Mouse (Mus musculus) MEL (cell line): ENCODE measurements around the gene Lrpap1. TPM values are rescaled to one million over a fixed set of nuclear protein-coding genes. Genes with fewer than 3 reads are reported as not detected.

Experiments
- DNase-seq: peaks from one replicate; pipeline ENCODE4 v3.0.0; 2011; ENCODE audit warnings: low read depth, low spot score
- H3K27ac ChIP-seq: 2 replicates; pipeline ENCODE4 v1.5.1; 2012; ENCODE audit warnings: low read depth, mild to moderate bottlenecking, control low read depth, low read length, moderate library complexity; ENCODE audit not compliant: control insufficient read depth
- H3K27me3 ChIP-seq, 2 experiments: fragments of 150-350 bp in 1 of 2; sonication (generic) in 1 of 2; 2 replicates each; pipeline ENCODE4 v1.6.1; 2012; ENCODE audit warnings: low read length in 2 of 2, mild to moderate bottlenecking in 2 of 2, improper control_type of control experiment in 1 of 2, moderate library complexity in 1 of 2; ENCODE audit not compliant: insufficient read depth in 2 of 2, control insufficient read depth in 1 of 2
- H3K36me3 ChIP-seq, 2 experiments: 2 replicates each; pipeline ENCODE4 v1.6.1; 2012 to 2014; ENCODE audit warnings: low read length in 2 of 2, improper control_type of control experiment in 1 of 2, inconsistent platforms in 1 of 2, mild to moderate bottlenecking in 1 of 2; ENCODE audit not compliant: insufficient read depth in 2 of 2, control insufficient read depth in 1 of 2
- H3K4me1 ChIP-seq, 2 experiments: fragments of 150-350 bp in 1 of 2; sonication (generic) in 1 of 2; 2 replicates each; pipeline ENCODE4 v1.6.1; 2012; ENCODE audit warnings: low read length in 2 of 2, improper control_type of control experiment in 1 of 2, mild to moderate bottlenecking in 1 of 2; ENCODE audit not compliant: insufficient read depth in 2 of 2, control insufficient read depth in 1 of 2
- H3K4me3 ChIP-seq, 2 experiments: fragments of 150-350 bp in 1 of 2; sonication (generic) in 1 of 2; 2 replicates each; pipeline ENCODE4 v1.5.1; 2012; ENCODE audit warnings: low read depth in 2 of 2, low read length in 2 of 2, mild to moderate bottlenecking in 2 of 2, moderate library complexity in 2 of 2, control low read depth in 1 of 2, improper control_type of control experiment in 1 of 2; ENCODE audit not compliant: control insufficient read depth in 1 of 2, insufficient read depth in 1 of 2
- H3K79me2 ChIP-seq: 2 replicates; pipeline ENCODE4 v1.6.1; 2012; ENCODE audit warnings: mild to moderate bottlenecking, low read length, moderate library complexity; ENCODE audit not compliant: control insufficient read depth, poor library complexity, insufficient read depth
- H3K9ac ChIP-seq: 2 replicates; pipeline ENCODE4 v1.6.1; 2012; ENCODE audit warnings: low read depth, mild to moderate bottlenecking, control low read depth, low read length, moderate library complexity; ENCODE audit not compliant: control insufficient read depth, poor library complexity, severe bottlenecking
- H3K9me3 ChIP-seq: fragments of 150-350 bp; sonication (generic); replicated peaks from 2 replicates; pipeline ENCODE4 v1.6.1; 2012; ENCODE audit warnings: mild to moderate bottlenecking, low read length, improper control_type of control experiment, moderate library complexity; ENCODE audit not compliant: insufficient read depth
- BHLHE40 ChIP-seq: IDR thresholded peaks from 2 replicates; pipeline ENCODE4 v1.6.1; 2012; ENCODE audit warnings: low read depth, mild to moderate bottlenecking, inconsistent platforms, low read length, improper control_type of control experiment, borderline replicate concordance
- CTCF ChIP-seq, 3 experiments: IDR thresholded peaks in 2 of 3; conservative IDR thresholded peaks in 1 of 3; 2 replicates each; pipeline ENCODE4 v1.5.1; 2011 to 2012; ENCODE audit warnings: low read length in 3 of 3, low read depth in 2 of 3, mild to moderate bottlenecking in 2 of 3, improper control_type of control experiment in 1 of 3, inconsistent platforms in 1 of 3, mixed read lengths in 1 of 3, moderate library complexity in 1 of 3; ENCODE audit not compliant: control insufficient read depth in 1 of 3, insufficient read depth in 1 of 3, poor library complexity in 1 of 3, severe bottlenecking in 1 of 3
- ELF1 ChIP-seq: IDR thresholded peaks from 2 replicates; pipeline ENCODE4 v1.6.1; 2014; ENCODE audit warnings: low read depth, mild to moderate bottlenecking, inconsistent platforms, low read length, improper control_type of control experiment, moderate library complexity
- EP300 ChIP-seq, 2 experiments: IDR thresholded peaks; 2 replicates each; pipeline ENCODE4 v1.6.1; 2011; ENCODE audit warnings: improper control_type of control experiment in 2 of 2, low read length in 2 of 2, low read depth in 1 of 2, mild to moderate bottlenecking in 1 of 2
- ETS1 ChIP-seq: IDR thresholded peaks from 2 replicates; pipeline ENCODE4 v1.6.1; 2012; ENCODE audit warnings: low read depth, mild to moderate bottlenecking, inconsistent platforms, low read length, improper control_type of control experiment, moderate library complexity
- GABPA ChIP-seq: IDR thresholded peaks from 2 replicates; pipeline ENCODE4 v1.6.1; 2012; ENCODE audit warnings: low read depth, mild to moderate bottlenecking, inconsistent platforms, low read length, improper control_type of control experiment, moderate library complexity
- HCFC1 ChIP-seq: IDR thresholded peaks from 2 replicates; pipeline ENCODE4 v1.6.1; 2012; ENCODE audit warnings: low read depth, mild to moderate bottlenecking, inconsistent platforms, low read length, improper control_type of control experiment, moderate library complexity
- JUND ChIP-seq: IDR thresholded peaks from 2 replicates; pipeline ENCODE4 v1.6.1; 2011; ENCODE audit warnings: low read depth, mild to moderate bottlenecking, improper control_type of control experiment, low read length
- KAT2A ChIP-seq: conservative IDR thresholded peaks from 2 replicates; pipeline ENCODE4 v1.6.1; 2012; ENCODE audit warnings: low read depth, low read length, improper control_type of control experiment, inconsistent platforms
- MAFK ChIP-seq: IDR thresholded peaks from 2 replicates; pipeline ENCODE4 v1.6.1; 2011; ENCODE audit warnings: low read depth, mild to moderate bottlenecking, low read length, improper control_type of control experiment, borderline replicate concordance
- MAX ChIP-seq: IDR thresholded peaks from 2 replicates; pipeline ENCODE4 v1.6.1; 2011; ENCODE audit warnings: low read length, improper control_type of control experiment
- MAZ ChIP-seq: IDR thresholded peaks from 2 replicates; pipeline ENCODE4 v1.6.1; 2012; ENCODE audit warnings: low read depth, mild to moderate bottlenecking, inconsistent platforms, low read length, improper control_type of control experiment
- MXI1 ChIP-seq: IDR thresholded peaks from 2 replicates; pipeline ENCODE4 v1.6.1; 2011; ENCODE audit warnings: mild to moderate bottlenecking, low read depth, low read length, improper control_type of control experiment
- MYC ChIP-seq: IDR thresholded peaks from 2 replicates; pipeline ENCODE4 v1.6.1; 2011; ENCODE audit warnings: low read depth, mild to moderate bottlenecking, low read length, improper control_type of control experiment, moderate library complexity
- NELFE ChIP-seq: IDR thresholded peaks from 2 replicates; pipeline ENCODE4 v1.6.1; 2011; ENCODE audit warnings: low read depth, low read length, improper control_type of control experiment
- NRF1 ChIP-seq: IDR thresholded peaks from 2 replicates; pipeline ENCODE4 v1.6.1; 2014; ENCODE audit warnings: low read depth, mild to moderate bottlenecking, inconsistent platforms, low read length, improper control_type of control experiment, moderate library complexity; ENCODE audit not compliant: poor library complexity, insufficient read depth, severe bottlenecking
- POLR2A ChIP-seq, 2 experiments: IDR thresholded peaks; 2 replicates each; pipeline ENCODE4 v1.6.1; 2011 to 2012; ENCODE audit warnings: low read length in 2 of 2, mild to moderate bottlenecking in 2 of 2, control low read depth in 1 of 2, improper control_type of control experiment in 1 of 2, low read depth in 1 of 2, moderate library complexity in 1 of 2; ENCODE audit not compliant: control insufficient read depth in 1 of 2, insufficient read depth in 1 of 2, poor library complexity in 1 of 2
- POLR2AphosphoS2 ChIP-seq: IDR thresholded peaks from 2 replicates; pipeline ENCODE4 v1.6.1; 2011; ENCODE audit warnings: low read length, improper control_type of control experiment
- POLR2AphosphoS5 ChIP-seq: IDR thresholded peaks from 2 replicates; pipeline ENCODE4 v1.6.1; 2012; ENCODE audit warnings: low read depth, borderline replicate concordance, mild to moderate bottlenecking, inconsistent platforms, low read length, moderate library complexity, mixed read lengths
- RAD21 ChIP-seq: IDR thresholded peaks from 2 replicates; pipeline ENCODE4 v1.6.1; 2011; ENCODE audit warnings: mild to moderate bottlenecking, low read depth, low read length, improper control_type of control experiment
- RCOR1 ChIP-seq: IDR thresholded peaks from 2 replicates; pipeline ENCODE4 v1.6.1; 2012; ENCODE audit warnings: low read depth, mild to moderate bottlenecking, inconsistent platforms, low read length, improper control_type of control experiment
- SIN3A ChIP-seq: IDR thresholded peaks from 2 replicates; pipeline ENCODE4 v1.6.1; 2012; ENCODE audit warnings: low read length, improper control_type of control experiment, inconsistent platforms
- TAL1 ChIP-seq: IDR thresholded peaks from 2 replicates; pipeline ENCODE4 v1.6.1; 2012; ENCODE audit warnings: mild to moderate bottlenecking, inconsistent platforms, low read length, moderate library complexity, mixed read lengths
- TCF12 ChIP-seq: IDR thresholded peaks from 2 replicates; pipeline ENCODE4 v1.6.1; 2014; ENCODE audit warnings: low read depth, mild to moderate bottlenecking, inconsistent platforms, low read length, improper control_type of control experiment, moderate library complexity
- ZC3H11A ChIP-seq: IDR thresholded peaks from 2 replicates; pipeline ENCODE4 v1.6.1; 2012; ENCODE audit warnings: low read depth, mild to moderate bottlenecking, inconsistent platforms, low read length, improper control_type of control experiment
- ZKSCAN1 ChIP-seq: IDR thresholded peaks from 2 replicates; pipeline ENCODE4 v1.6.1; 2012; ENCODE audit warnings: low read depth, mild to moderate bottlenecking, inconsistent platforms, low read length, improper control_type of control experiment, moderate library complexity
- ZNF384 ChIP-seq: IDR thresholded peaks from 2 replicates; pipeline ENCODE4 v1.6.1; 2012; ENCODE audit warnings: low read depth, mild to moderate bottlenecking, inconsistent platforms, low read length, improper control_type of control experiment
- polyA plus RNA-seq, 2 experiments: library from polyadenylated mRNA; stranded (reverse) in 1 of 2; unstranded in 1 of 2; fragments of >175 nt in 1 of 2; fragments of >200 nt in 1 of 2; gene quantifications; 2 replicates each; pipeline versions ENCODE4 v1.2.1 to v1.2.4; 2012; ENCODE audit warnings: low replicate concordance in 2 of 2, low read depth in 1 of 2; ENCODE audit not compliant: insufficient read length in 2 of 2, insufficient read depth in 1 of 2, missing spikeins in 1 of 2
- total RNA-seq: library from RNA; depleted of rRNA; stranded (reverse); fragments of 300-350 nt; gene quantifications from 2 replicates; pipeline ENCODE4 v1.2.3, GENCODE M21; 2012

The Lrpap1 gene
- total and polyA plus RNA-seq, 3 experiments, result 45.0 to 74.7 TPM; not detected in 1

DNA sequence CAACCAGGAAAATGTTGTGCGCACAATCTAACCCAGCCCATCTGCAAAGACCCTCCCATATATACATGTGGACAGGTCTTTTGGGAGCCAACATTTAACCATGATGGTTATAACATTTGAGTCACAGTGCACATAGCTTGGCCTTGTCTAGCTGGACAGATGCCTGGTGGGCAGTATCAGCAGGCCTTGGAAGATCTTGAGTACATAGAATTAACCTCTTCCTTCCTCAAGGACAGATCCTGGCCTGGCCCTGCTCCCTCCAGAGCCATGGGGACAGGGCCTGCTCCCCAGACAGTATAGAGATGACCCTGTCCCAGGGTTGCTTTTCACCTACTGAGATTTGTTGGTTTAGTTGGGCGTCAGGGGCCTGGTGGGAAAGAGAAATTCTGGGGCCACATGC is 35.7 kb downstream of the Lrpap1 start:
- no peak for TF ChIP-seq MYC
- TF ChIP-seq NELFE, result no peak
- TF ChIP-seq GABPA, result no peak
- no peak for TF ChIP-seq TAL1
- TF ChIP-seq POLR2A (IDR thresholded peaks at IDR 0.05; ENCODE audit: control insufficient read depth in 1 of 2, insufficient read depth in 1 of 2, low read depth in 1 of 2, low read length in 2 of 2, poor library complexity in 1 of 2), result no peak
- TF ChIP-seq POLR2AphosphoS2, result no peak
- no peak for TF ChIP-seq JUND
- TF ChIP-seq MAFK, result no peak
- TF ChIP-seq ELF1, result no peak
- TF ChIP-seq RCOR1, result no peak
- no peak for TF ChIP-seq KAT2A
- no peak for TF ChIP-seq ZNF384
- TF ChIP-seq BHLHE40, result no peak
- TF ChIP-seq RAD21, result no peak
- TF ChIP-seq CTCF (IDR thresholded peaks at IDR 0.05 in 2 of 3, conservative IDR thresholded peaks at IDR 0.05 in 1 of 3; ENCODE audit: control insufficient read depth in 1 of 3, insufficient read depth in 1 of 3, low read depth in 2 of 3, low read length in 3 of 3, poor library complexity in 1 of 3, severe bottlenecking in 1 of 3), result no peak
- no peak for TF ChIP-seq EP300 (IDR thresholded peaks at IDR 0.05; ENCODE audit: low read depth in 1 of 2, low read length in 2 of 2)
- no peak for TF ChIP-seq MXI1
- TF ChIP-seq MAZ, result no peak
- no peak for TF ChIP-seq HCFC1
- TF ChIP-seq POLR2AphosphoS5, result no peak
- Histone ChIP-seq H3K27ac (no peak overlapping the region), H3K36me3 (no peaks in the 10 kb centered on the region), H3K4me3 (no peak overlapping the region), H3K79me2 (no peaks in the 10 kb centered on the region), H3K9ac (no peak overlapping the region), H3K9me3 (no peaks in the 10 kb centered on the region), H3K27me3 (peaks cover 0 to 1% of the 10 kb centered on the region in 2 experiments; a peak in 2 of 4 replicates), H3K4me1 (no peaks in the 10 kb centered on the region)
- DNase-seq, result no peak

DNA sequence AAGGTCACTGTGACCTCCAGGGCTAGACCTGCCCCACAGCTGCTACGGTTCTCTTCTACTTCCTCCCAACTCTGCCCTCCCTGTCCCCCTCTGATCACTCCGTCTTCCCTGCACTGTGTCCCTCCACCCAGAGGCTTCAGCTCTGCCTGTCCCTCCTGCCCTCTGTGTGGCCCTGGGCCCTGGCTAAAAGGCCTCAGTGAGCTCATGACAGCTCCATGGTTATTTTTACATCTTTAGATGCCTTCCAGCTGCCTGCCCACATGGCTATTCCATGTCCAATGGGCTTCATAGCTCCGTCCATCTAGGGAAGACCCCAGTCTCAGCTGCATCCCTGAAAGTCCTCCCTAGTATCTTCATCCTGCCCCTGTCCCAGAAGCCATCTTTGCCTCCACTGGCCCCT is 45.5 kb downstream of the Lrpap1 start:
- TF ChIP-seq SIN3A (no peak), MAX (no peak), ZC3H11A (no peak), NELFE (no peak), POLR2A (IDR thresholded peaks at IDR 0.05; ENCODE audit: control insufficient read depth in 1 of 2, insufficient read depth in 1 of 2, low read depth in 1 of 2, low read length in 2 of 2, poor library complexity in 1 of 2) (no peak), ZKSCAN1 (no peak), MXI1 (no peak), TCF12 (no peak), ZNF384 (no peak), RAD21 (no peak), NRF1 (no peak), EP300 (IDR thresholded peaks at IDR 0.05; ENCODE audit: low read depth in 1 of 2, low read length in 2 of 2) (no peak), POLR2AphosphoS2 (no peak), HCFC1 (no peak), ETS1 (no peak)
- no peak overlapping the region for H3K9ac ChIP-seq
- DNase-seq, result no peak
- H3K9me3 ChIP-seq, result no peaks in the 10 kb centered on the region
- H3K4me3 ChIP-seq, result no peak overlapping the region
- H3K4me1 ChIP-seq, result peaks cover 0 to 9% of the 10 kb centered on the region in 2 experiments; a peak in 2 of 4 replicates
- H3K36me3 ChIP-seq, result no peaks in the 10 kb centered on the region
- H3K79me2 ChIP-seq, result no peaks in the 10 kb centered on the region
- no peak overlapping the region for H3K27ac ChIP-seq
- H3K27me3 ChIP-seq, result no peaks in the 10 kb centered on the region; a peak in 1 of 4 replicates
